Mouse (Mus musculus): ENCODE results near the gene Ephx3. TPM values are rescaled to one million over a fixed set of nuclear protein-coding genes. Genes with fewer than 3 reads are reported as not detected.

The Ephx3 gene
- total RNA-seq, 2 experiments from 2014 or later = 0.92 to 0.97 TPM

- no peak for DNase-seq
- intact Hi-C loops (cut with DNase I) = no loop called here
These were observed 9.5 kb downstream of the Ephx3 start for GRCm38 (mm10) chr17:32179621-32180491.

GRCm38 (mm10) chr17:32176919-32177318 is 12.4 kb downstream of the Ephx3 start:
- intact Hi-C loops (cut with DNase I) = no loop called here
- DNase-seq = no peak

GRCm38 (mm10) chr17:32173166-32173565 is 16.2 kb downstream of the Ephx3 start:
- intact Hi-C loops (cut with DNase I) = no loop called here
- DNase-seq = peak; percentile 75 to 78

- intact Hi-C loops (cut with DNase I) = no loop called here
These were observed 16.9 kb downstream of the Ephx3 start for GRCm38 (mm10) chr17:32172485-32172884.

DNA sequence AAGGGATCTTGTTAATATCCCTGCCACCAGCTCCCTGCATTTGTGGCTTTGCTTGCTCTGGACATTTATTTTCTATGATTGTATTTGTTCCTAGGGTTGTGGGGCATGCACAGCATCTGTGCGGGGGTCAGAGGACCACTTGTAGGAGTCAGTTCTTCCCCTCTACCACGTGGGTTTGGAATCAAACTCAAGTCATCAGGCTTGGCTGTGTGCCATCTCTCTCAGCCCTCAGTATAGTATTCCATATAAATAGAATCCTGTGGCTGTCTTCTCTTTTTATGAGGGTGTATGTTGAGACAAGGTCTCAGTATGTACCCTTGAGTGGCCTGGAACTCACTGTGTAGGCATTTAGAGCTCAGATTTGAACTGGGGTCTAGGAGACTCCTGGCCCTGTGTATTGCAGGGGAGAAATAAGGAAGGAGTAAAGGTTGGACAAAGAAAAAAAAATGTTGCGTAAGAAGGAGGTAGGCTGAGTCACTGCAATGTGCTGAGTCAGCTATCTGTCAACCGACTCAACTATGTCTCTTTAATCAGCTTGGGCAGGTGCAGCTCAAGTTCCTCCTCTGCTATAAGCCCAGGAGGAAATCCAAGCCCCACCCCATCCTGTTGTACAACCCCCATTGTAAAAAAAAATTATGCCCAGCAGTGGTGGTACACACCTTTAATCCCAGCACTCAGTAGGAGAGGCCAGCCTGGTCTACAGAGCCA is 19.7 kb downstream of the Ephx3 start:
- DNase-seq = no peak
- intact Hi-C loops (cut with DNase I) = no loop called here

More at GRCm38 (mm10) chr17:32172485-32172884, 16.9 kb downstream of the Ephx3 start:
- DNase-seq = no peak

- peak; percentile 58 to 62 for DNase-seq
- intact Hi-C loops (cut with DNase I) = loop anchor here (2.0 kb wide), 1 partner anchor 42 kb away; no protein-coding TSS in a partner anchor
These were observed 22.7 kb downstream of the Ephx3 start, which contains the start of gene Notch3 for GRCm38 (mm10) chr17:32166687-32167086. TSS of gene Notch3 (minus strand) at chr17:32166852.

DNA sequence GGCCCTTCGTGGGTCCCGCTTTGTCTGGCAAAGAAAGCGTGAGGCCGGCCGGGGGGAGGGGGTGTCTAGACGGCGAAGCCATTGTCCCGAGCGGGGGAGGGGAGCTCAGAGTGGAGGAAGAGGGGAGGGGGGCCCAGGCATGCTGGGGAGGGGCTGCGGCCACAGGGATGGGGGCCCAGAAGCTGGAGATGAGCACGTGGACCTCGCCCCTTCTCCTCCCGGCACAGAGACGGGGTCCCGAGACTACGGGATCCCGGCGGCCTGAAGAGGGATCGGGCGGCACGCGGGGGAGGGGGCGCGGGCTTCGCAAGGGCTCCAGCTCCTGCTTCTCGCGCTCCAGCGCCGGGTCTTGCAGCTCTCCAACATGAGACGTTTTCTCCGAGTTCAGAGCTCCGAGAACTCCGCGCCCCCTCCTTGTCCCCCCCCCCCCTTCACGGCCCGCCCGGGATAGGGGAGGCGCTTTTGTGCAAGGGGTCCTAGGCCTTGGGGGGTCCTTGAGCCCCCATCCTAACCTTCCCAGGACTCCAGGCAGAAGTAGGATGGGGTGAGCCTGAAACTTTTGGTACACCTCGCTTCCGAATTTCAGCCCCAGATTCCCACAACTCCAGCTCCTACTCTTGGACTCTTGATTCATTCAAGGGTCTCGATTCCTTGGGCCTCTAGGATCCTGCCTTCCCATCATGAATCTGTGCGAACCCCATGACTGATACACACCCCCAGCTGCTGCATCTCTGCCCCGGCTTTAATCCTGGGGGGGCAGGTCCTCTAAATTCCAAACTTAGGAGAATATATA is 23.4 kb downstream of the Ephx3 start:
- DNase-seq = peak in 1 of 2 experiments; percentile 51
- intact Hi-C loops (cut with DNase I) = loop anchor here (2.0 kb wide), 1 partner anchor 43 kb away; no protein-coding TSS in a partner anchor

- no peak for DNase-seq
- intact Hi-C loops (cut with DNase I) = no loop called here
These were observed 24.0 kb downstream of the Ephx3 start for GRCm38 (mm10) chr17:32165266-32165802.

GRCm38 (mm10) chr17:32164780-32165179 is 24.6 kb downstream of the Ephx3 start:
- intact Hi-C loops (cut with DNase I) = no loop called here
- no peak for DNase-seq

DNA sequence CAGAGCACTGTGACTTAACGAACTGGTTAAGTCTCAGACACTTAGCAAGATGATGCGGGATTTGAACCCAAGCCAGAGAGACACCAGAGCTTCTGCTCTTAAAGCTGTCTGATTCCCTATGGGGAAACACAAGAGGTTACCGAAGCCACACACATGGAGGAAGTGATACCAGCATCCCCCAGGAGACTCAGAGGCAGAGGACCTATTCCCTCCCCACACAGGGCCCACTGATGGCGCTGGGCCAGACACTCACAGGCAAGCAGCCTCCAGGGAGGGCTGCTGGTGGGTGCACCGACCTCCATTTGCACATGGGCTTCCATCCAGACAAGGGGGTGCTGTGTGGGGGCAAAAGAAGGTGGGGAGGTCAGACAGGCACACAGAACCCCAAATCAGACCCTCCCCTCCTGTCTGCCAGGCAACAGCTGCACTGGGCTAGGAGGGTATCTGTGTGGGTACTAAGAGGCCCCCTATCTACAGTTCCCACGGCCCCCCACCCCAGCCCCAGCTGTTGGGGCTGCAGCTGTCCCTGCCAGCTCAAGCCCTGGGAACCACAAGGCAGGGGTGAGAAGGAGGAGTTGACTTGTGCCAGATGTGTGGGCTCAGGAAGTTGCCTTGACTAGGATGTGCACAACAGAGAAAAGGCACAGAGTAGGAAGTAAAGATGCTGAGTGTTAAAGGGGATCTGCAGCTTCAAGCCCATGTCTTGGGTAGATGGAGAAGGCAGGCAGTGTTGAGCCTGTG is 25.3 kb downstream of the Ephx3 start:
- intact Hi-C loops (cut with DNase I) = no loop called here
- no peak for DNase-seq

DNA sequence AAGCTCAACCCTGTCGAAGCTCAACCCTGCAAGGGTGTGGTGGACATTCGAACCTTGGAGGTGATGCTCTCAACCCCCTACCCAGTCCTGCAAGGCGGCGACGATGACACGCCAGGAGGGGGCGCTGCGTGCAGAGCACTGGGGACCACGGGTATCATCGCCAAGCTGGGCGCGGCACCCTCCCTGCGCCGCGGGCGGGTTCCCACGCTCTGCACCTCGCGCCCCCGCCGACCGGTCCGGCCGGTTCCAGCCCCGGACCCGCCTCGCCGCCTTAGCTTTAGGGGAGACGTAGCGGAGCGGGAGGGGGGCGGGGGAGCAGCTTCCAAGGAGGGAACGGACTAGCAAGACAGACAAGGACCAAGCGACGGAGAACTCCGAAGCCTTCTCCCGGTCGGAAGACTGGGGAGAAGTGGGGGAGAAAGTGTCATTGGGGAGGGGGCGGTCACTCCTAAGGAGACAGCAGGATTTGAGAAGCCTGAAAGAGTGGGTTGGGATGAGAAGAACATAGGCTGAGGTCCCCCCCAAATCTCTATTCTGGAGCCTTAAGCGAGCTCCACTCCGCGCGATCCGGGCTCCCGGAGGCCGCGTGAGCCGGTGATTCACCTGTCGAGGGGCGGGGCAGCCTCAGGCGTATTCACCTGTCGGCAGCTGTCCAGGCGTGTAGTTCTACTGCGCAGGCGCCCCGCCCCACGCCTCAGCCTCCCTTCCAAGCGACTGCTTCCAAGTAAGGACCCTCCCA is 27.1 kb downstream of the Ephx3 start:
- intact Hi-C loops (cut with DNase I) = no loop called here
- DNase-seq = peak; percentile 76

GRCm38 (mm10) chr17:32160882-32161281 is 28.5 kb downstream of the Ephx3 start:
- intact Hi-C loops (cut with DNase I) = no loop called here
- no peak for DNase-seq

- no peak for DNase-seq
- intact Hi-C loops (cut with DNase I) = no loop called here
These were observed 30.5 kb downstream of the Ephx3 start for GRCm38 (mm10) chr17:32158841-32159240.

- no peak for DNase-seq
- intact Hi-C loops (cut with DNase I) = loop anchor here (5.0 kb wide), 1 partner anchor 346 kb away; no protein-coding TSS in a partner anchor
These were observed 42.6 kb downstream of the Ephx3 start for GRCm38 (mm10) chr17:32146718-32147117.

GRCm38 (mm10) chr17:32142907-32143854 is 46.2 kb downstream of the Ephx3 start:
- DNase-seq = peak; percentile 90 to 93
- intact Hi-C loops (cut with DNase I) = loop anchor here (2.0 kb wide), 1 partner anchor 66 kb away; no protein-coding TSS in a partner anchor

DNA sequence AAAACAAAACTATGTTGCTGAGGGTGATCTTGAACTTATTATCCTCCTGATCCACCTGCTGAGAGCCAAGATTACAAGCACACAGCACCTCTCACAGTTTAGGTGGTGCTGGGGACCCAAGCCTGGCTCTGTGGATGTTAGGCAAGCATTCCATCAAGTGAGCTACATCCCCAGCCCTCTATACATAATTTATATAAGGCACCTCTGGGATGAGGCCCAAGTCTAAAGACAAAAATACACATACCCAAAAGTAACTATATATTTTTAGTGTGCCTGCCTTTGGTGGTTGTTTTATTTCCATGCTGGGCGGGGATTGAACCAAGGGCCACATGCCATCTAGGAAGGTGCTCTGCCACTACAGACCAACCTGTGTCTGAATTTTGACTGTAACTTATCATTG is 47.1 kb downstream of the Ephx3 start:
- no peak for DNase-seq
- intact Hi-C loops (cut with DNase I) = loop anchor here (2.0 kb wide), 1 partner anchor 67 kb away; no protein-coding TSS in a partner anchor

Data from heart, postnatal 36 days (tissue).